Mouse (Mus musculus) bone marrow macrophage, adult 2 months (primary cell): ENCODE data around the gene Vmn2r49. TPM values are rescaled to one million over a fixed set of nuclear protein-coding genes. Genes with fewer than 3 reads are reported as not detected.
"Not testable (repeated sequence)": the region's sequence is repeated elsewhere in the genome, so short reads cannot be mapped to it uniquely, and the experiment has no call there.

Experiments used
- H3K27ac ChIP-seq: 2 replicates; pipeline ENCODE4 v1.5.1; 2012; ENCODE audit warnings: low read depth, low read length; ENCODE audit not compliant: insufficient read depth
- H3K4me1 ChIP-seq: 2 replicates; pipeline ENCODE4 v1.6.1; 2012; ENCODE audit warnings: low read length; ENCODE audit not compliant: control insufficient read depth, insufficient read depth
- H3K4me3 ChIP-seq: 2 replicates; pipeline ENCODE4 v1.5.1; 2012; ENCODE audit warnings: mild to moderate bottlenecking, low read length, moderate library complexity; ENCODE audit not compliant: insufficient read depth
- polyA plus RNA-seq: library from polyadenylated mRNA; stranded (reverse); fragments of >200 nt; gene quantifications from 2 replicates; pipeline ENCODE4 v1.2.4, GENCODE M21; 2012; ENCODE audit not compliant: missing spikeins, insufficient read depth, insufficient read length

Vmn2r49 gene
- polyA plus RNA-seq: not detected in 2 replicates

DNA sequence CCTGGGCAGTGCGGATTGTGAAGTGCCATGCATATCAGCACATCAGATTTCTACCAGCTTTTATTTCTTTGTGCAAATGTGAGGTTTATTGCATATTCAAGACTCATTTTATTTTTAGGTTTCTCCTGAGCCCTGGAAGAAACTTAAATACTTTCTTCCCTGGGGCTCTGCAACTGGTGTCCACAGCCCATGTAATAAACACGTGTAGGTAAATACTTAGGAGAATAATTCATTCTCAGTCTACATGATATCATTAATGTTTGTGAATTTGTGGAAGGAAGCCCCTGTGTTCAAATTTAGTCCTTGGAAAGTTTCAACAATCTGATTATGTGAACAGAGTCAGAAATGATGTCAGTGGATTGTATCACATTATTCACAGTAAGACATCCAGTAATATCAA, at the start of gene Vmn2r49:
Gene Vmn2r49, minus strand, starts transcription at position 101 of the 400 bp plus-strand sequence.
- H3K4me3 ChIP-seq, H3K27ac ChIP-seq, H3K4me1 ChIP-seq: not testable (repeated sequence)

DNA sequence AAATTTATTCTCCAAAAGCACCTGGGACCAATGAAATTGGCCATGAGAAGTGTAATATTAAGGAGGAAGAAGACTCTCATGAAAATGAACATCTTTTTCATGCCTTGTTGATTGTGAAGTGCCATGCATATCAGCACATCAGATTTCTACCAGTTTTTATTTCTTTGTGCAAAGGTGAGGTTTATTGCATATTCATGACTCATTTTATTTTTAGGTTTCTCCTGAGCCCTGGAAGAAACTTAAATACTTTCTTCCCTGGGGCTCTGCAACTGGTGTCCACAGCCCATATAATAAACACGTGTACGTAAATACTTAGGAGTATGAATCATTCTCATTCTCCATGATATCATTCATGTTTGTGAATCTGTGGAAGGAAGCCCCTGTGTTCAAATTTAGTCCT, 38.6 kb downstream of the Vmn2r49 start, which contains the start of gene Vmn2r48:
Gene Vmn2r48, minus strand, starts transcription at position 101 of the 400 bp plus-strand sequence.
- H3K27ac ChIP-seq, H3K4me1 ChIP-seq, H3K4me3 ChIP-seq: not testable (repeated sequence)

Other genes with a start within 250 kb of the Vmn2r49 start
- gene Vmn2r46, start 221.7 kb downstream of the Vmn2r49 start, polyA plus RNA-seq: not detected in 2 replicates
- gene Vmn2r47, start 150.9 kb downstream of the Vmn2r49 start, polyA plus RNA-seq: not detected in 2 replicates
- gene Vmn2r48, start 38.7 kb downstream of the Vmn2r49 start, polyA plus RNA-seq: not detected in 2 replicates
- not detected in 2 replicates for gene Vmn2r50, start 61.0 kb upstream of the Vmn2r49 start, polyA plus RNA-seq
- not detected in 2 replicates for gene Vmn2r51, start 113.5 kb upstream of the Vmn2r49 start, polyA plus RNA-seq
- not detected in 2 replicates for gene Vmn2r52, start 184.3 kb upstream of the Vmn2r49 start, polyA plus RNA-seq